Mouse (Mus musculus) liver, postnatal 0 days (tissue): ENCODE measurements around the gene Gm42421.

Experiments used
- CTCF ChIP-seq: sonication (generic); IDR thresholded peaks from 2 replicates; pipeline ENCODE4 v1.5.1; 2016; ENCODE audit warnings: antibody characterized with exemption, low read depth
- EP300 ChIP-seq: IDR thresholded peaks from 2 replicates; pipeline ENCODE4 v1.6.1; 2016; ENCODE audit warnings: antibody characterized with exemption, low read depth, mild to moderate bottlenecking

GRCm38 (mm10) chr5:143976726-143977431, 48.9 kb downstream of the Gm42421 start:
- TF ChIP-seq CTCF (no peak), EP300 (no peak)
